Mouse (Mus musculus) spleen, adult 12 weeks (tissue): Measurements from ENCODE around the gene Actg1.

Source experiments
- DNase-seq: peaks from one replicate; pipeline ENCODE4 v3.0.0; 2022; ENCODE audit warnings: low spot score

The Actg1 gene

GRCm38 (mm10) chr11:120347791-120348683, at the start of gene Actg1:
TSS of gene Actg1 (minus strand) at chr11:120348542.
- peak; percentile 74 for DNase-seq

DNA sequence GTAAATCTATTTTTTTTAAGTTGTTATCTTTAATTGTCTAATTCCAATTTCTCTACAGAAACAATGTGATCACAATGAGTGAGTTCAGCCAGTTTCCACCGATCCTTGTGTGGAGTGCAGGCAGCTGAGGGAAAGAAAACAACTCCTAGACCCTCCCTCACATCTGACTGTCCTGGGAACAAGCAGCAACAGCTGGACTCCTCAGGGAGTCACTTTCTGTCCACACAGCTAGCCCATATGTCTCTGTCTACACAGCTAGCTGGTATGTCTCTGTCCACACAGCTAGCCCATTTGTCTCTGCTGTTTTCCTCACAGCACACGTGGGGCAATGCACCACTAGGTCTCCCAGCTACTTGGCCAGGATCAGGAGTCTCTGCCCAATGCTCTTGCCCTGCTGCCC, 49.3 kb upstream of the Actg1 start:
- DNase-seq, result no peak

GRCm38 (mm10) chr11:120395661-120396060, 47.3 kb upstream of the Actg1 start:
- no peak for DNase-seq

DNA sequence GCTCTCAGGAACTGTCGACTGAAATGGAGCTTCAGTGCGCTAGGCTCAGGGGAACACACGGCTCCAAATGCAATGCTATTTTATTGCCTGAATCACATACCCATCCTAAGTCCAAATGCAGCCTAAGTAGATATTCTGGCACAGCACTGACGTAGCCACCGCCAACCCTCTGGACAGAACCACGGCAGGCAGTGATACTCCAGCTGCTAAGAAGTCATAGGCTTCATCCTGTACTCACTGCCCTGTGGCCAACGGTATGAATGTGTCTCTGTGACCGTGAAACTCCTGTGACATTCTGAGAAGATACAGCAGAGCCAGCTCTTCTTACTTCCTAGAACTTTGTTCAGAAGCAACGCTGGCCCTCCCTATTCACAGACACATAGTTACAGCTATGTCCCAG, 40.2 kb upstream of the Actg1 start:
- DNase-seq, result no peak

GRCm38 (mm10) chr11:120387157-120387556, 38.8 kb upstream of the Actg1 start:
- DNase-seq, result no peak

GRCm38 (mm10) chr11:120386632-120387031, 38.3 kb upstream of the Actg1 start:
- DNase-seq, result no peak

DNA sequence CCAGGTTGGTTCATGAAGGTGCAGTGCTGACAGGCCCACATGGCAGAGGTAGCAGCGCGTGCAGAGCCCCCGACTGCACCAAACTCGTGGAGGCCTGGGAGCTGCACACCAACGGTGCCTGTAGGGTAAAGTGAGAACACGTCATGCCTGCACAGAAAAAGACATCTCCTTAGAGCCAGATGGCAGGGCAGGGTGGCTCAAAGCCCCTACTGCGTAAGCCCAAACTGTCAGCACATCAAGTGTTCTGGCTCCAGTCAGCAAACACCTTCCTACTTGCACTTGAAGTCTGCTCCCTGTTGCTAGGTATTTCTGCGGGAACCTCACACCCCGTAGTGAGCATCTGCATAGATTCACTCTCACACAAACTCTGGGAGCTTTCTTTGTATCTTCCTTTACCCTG, 34.2 kb upstream of the Actg1 start:
- DNase-seq, result no peak

DNA sequence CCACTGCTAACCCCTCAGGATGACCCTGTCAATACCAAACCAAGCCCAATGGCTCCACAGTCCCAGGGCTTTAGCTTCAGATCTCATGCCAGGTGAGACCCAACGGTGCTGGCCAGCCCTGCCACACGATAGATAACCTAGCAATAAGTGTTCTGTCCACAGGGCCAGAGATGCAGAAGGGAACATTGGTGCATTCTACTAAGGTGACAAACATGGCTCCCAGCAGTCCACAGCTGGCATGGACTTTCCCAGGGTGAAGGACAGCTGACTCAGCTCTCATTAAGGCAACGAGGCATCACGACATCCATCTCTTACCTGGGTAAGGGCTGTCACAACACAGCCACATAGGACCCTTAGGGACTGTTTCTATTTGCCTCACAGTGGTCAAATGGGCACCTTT, 32.8 kb upstream of the Actg1 start:
- DNase-seq, result no peak

GRCm38 (mm10) chr11:120380271-120380670, 31.9 kb upstream of the Actg1 start:
- no peak for DNase-seq

- DNase-seq, result peak; percentile 90
Measured at GRCm38 (mm10) chr11:120378611-120379540, 30.5 kb upstream of the Actg1 start, which contains the start of gene Faap100. TSS of gene Faap100 (minus strand) at chr11:120378764.

DNA sequence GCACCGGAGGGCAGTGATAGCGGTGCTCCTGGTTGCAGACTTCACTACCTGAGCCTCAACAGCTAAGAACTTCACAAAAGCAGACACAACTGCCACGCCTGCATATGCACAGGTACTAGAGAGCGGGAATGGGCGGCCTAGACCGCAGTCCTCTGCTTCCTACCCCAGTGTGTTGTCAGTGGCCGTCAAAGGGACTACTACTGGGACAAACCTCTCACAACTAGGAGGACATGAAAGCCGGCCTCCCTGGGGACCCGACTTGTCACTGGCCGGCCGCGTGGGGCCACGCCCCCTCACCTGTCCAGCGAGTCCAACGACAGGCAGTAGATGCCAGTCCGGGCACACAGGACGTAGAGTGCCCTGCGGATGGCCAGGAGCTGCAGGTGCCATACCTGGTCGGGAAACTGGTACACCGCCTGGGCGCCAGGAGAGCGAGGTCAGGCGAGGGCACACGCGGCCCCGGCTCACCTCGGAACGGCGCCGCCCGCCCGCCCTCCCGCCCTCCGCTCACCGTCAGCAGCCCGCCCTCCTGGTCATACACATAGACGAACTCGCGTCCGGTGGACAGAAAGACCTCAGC, 29.8 kb upstream of the Actg1 start:
- peak; percentile 25 for DNase-seq

- no peak for DNase-seq
Measured at GRCm38 (mm10) chr11:120377337-120377736, 29.0 kb upstream of the Actg1 start.

- no peak for DNase-seq
Measured at GRCm38 (mm10) chr11:120376302-120377160, 28.2 kb upstream of the Actg1 start.

GRCm38 (mm10) chr11:120375324-120375723, 27.0 kb upstream of the Actg1 start:
- no peak for DNase-seq

DNA sequence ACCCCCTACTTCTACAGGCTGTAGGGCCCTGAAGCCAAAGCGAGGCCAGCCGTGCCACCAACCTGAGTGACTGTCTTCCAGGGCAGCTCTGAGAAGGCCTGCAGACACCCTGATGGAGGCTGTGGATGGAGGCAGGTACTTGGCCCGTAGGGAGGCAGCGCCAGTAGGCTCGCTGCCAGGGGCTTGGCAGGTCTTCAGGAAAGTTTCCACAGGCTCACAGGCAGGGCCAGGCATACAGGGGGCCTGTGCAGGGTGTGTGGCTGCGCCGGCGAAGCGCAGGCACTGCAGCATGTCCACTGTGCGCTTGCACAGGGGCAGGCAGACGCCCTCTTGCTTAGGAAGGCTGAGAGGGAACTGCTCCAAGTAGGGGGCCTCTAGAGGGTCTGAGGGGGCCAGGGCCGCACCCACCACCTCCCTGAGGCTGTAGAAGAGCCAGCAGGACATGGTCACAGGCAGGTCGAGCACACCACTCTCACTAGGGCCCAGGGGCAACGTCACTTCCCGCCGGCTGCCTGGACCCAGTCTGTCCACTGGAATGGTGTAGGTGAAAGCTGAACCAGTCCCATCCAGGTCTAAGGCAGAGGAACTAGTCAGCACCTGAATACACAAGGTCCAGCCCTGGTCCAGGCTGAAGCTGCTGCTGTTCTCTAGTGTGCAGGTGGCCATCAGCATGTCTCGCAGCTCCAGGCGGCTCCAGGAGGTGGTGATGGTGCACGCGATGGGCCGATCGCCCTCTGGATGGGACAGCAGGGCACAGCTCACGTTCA, 25.7 kb upstream of the Actg1 start:
- DNase-seq, result no peak

DNA sequence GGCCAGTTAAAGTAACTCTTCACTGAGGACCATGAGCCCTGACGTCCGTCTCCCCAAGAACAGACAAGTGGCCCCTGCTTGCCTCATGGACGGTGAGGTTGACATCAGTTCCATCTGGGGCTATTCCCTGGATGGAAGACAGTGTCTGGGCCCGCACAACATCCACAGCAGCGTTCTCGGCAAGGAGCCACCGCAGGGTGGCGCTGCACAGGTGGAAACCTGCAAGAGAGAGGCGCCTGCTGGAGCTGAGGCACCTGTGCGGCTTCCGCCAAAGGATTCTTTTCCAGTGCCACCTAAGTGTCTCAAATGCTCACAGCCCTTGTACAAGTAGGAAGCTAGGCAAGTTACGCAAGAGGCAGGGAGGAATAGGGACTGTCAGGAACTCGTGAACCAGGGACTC, 24.7 kb upstream of the Actg1 start:
- DNase-seq, result no peak

- peak; percentile 53 for DNase-seq
Measured at GRCm38 (mm10) chr11:120369656-120370055, 21.3 kb upstream of the Actg1 start.

- DNase-seq, result no peak
Measured at GRCm38 (mm10) chr11:120366443-120367027, 18.2 kb upstream of the Actg1 start.

- no peak for DNase-seq
Measured at GRCm38 (mm10) chr11:120362891-120363290, 14.5 kb upstream of the Actg1 start.

GRCm38 (mm10) chr11:120361295-120361694, 13.0 kb upstream of the Actg1 start, which contains the start of gene Fscn2:
TSS of gene Fscn2 (plus strand) at chr11:120361534.
- no peak for DNase-seq
